Mouse (Mus musculus): ENCODE results near the gene Nav2.

Gene Nav2

GRCm38 (mm10) chr7:49639864-49640708 lies 731.6 kb downstream of the Nav2 start:
- DNase-seq: no peak

GRCm38 (mm10) chr7:49640709-49641305 lies 732.3 kb downstream of the Nav2 start:
- no peak for DNase-seq
